ENCODE assay signal across 9 mouse cellular contexts in the genomic region with DNA sequence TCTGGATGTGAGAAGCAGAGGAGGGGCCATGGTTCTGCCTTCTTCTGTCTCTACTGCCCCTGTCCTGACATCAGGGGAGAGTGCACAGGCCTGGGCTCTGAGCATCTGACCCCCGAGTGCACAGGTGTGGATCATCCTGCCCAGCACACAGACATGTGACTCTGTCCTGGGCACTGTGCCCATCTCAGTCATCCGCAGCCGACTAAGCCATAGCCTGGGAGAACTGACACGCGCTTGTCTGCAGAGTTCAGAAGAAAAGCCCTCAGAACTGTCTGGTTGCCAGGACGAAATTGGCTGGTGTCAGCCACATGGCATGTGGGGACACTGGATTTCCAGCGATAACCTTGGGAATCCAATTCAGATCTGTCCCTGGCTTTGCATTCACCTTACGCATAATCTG.
A peak's percentile ranks its signal among the peaks of the same experiment; 100 is the strongest.
DNase-seq lines count a peak whose midpoint lies in the region; ATAC-seq and TF ChIP-seq lines count a peak whose summit lies in the region.
"Had no signal": no experiment of that assay in that cellular context is flagged by ENCODE, and none has a peak within 500 bp of the region (broad histone marks: within the 10 kb centered on the region; RNA-seq: fewer than 3 reads in every experiment).

No protein-coding gene starts in this region.

- H3K4me3 ChIP-seq in forebrain, embryonic 15.5 days = no peak overlapping the region
- no peak overlapping the region for H3K4me3 ChIP-seq in forebrain, embryonic 11.5 days (ENCODE audit: low read depth, low read length)
- no peak overlapping the region for H3K4me3 ChIP-seq in forebrain, postnatal 0 days (ENCODE audit: low read depth, low read length)
- H3K4me3 ChIP-seq in hindbrain, embryonic 12.5 days = no peak overlapping the region
- H3K4me3 ChIP-seq: myocyte had no signal

- no peaks in the 10 kb centered on the region for H3K27me3 ChIP-seq in forebrain, embryonic 15.5 days
- H3K27me3 ChIP-seq in forebrain, embryonic 11.5 days (ENCODE audit: control insufficient read depth, insufficient read depth, low read length) = no peaks in the 10 kb centered on the region
- H3K27me3 ChIP-seq in forebrain, postnatal 0 days (ENCODE audit: insufficient read depth, low read length) = no peaks in the 10 kb centered on the region
- H3K27me3 ChIP-seq in hindbrain, embryonic 12.5 days = no peaks in the 10 kb centered on the region

- TF ChIP-seq CTCF in forebrain, postnatal 0 days (IDR thresholded peaks at IDR 0.05; ENCODE audit: low read depth) = no peak

- H3K27ac ChIP-seq in forebrain, embryonic 15.5 days (replicated peaks) = no peak overlapping the region; the same call in 1 of the 2 replicates
- H3K27ac ChIP-seq in forebrain, embryonic 11.5 days (ENCODE audit: low read depth, low read length) = no peak overlapping the region
- H3K27ac ChIP-seq in forebrain, postnatal 0 days (ENCODE audit: low read depth, low read length) = 0 out of 2 replicates have a peak overlapping the region, but pooled peaks have one; percentile 4
- peak overlapping the region; percentile 19; the same call in 1 of the 2 replicates for H3K27ac ChIP-seq in hindbrain, embryonic 12.5 days

- ATAC-seq in forebrain, embryonic 15.5 days (replicated peaks) = peak; percentile 26; the same call in 1 of the 2 replicates
- ATAC-seq in forebrain, embryonic 11.5 days (replicated peaks; ENCODE audit: low FRiP score) = no peak
- no peak for ATAC-seq in forebrain, postnatal 0 days
- peak; percentile 47; the same call in 1 of the 2 replicates for ATAC-seq in hindbrain, embryonic 12.5 days (ENCODE audit: low FRiP score)
- ATAC-seq in megakaryocyte-erythroid progenitor cell, adult 5-6 weeks (replicated peaks; ENCODE audit: low FRiP score, low TSS enrichment, poor library complexity, severe bottlenecking) = no peak

- WGBS in forebrain, embryonic 15.5 days = 44% methylated on average over 8 of the region's 8 CpGs
- WGBS in forebrain, embryonic 11.5 days = 78% methylated on average over 8 of the region's 8 CpGs
- WGBS in forebrain, postnatal 0 days = 41% methylated on average over 8 of the region's 8 CpGs
- WGBS in hindbrain, embryonic 12.5 days = 79% methylated on average over 8 of the region's 8 CpGs

- no peak for DNase-seq in forebrain, embryonic 11.5 days (ENCODE audit: low spot score)
- peak; percentile 25 for DNase-seq in adipocyte (ENCODE audit: low spot score)
- no peak for DNase-seq in forebrain, postnatal 0 days
- peak; percentile 36 for DNase-seq in lung, postnatal 14 days
- DNase-seq in thymus, postnatal 10 days (ENCODE audit: low spot score in 2 of 2) = no peak

- peaks cover 23% of the 10 kb centered on the region for H3K4me1 ChIP-seq in forebrain, embryonic 15.5 days
- H3K4me1 ChIP-seq in forebrain, embryonic 11.5 days (replicated peaks; ENCODE audit: control insufficient read depth, insufficient read depth, low read length) = no peaks in the 10 kb centered on the region; the same call in 1 of the 2 replicates
- peaks cover 8% of the 10 kb centered on the region for H3K4me1 ChIP-seq in forebrain, postnatal 0 days (ENCODE audit: insufficient read depth)
- H3K4me1 ChIP-seq in hindbrain, embryonic 12.5 days = peaks cover 24% of the 10 kb centered on the region

- no peaks in the 10 kb centered on the region for H3K9me3 ChIP-seq in forebrain, embryonic 15.5 days
- H3K9me3 ChIP-seq in forebrain, embryonic 11.5 days (ENCODE audit: control insufficient read depth, low read length) = no peaks in the 10 kb centered on the region
- H3K9me3 ChIP-seq in forebrain, postnatal 0 days (ENCODE audit: low read length) = no peaks in the 10 kb centered on the region
- H3K9me3 ChIP-seq in hindbrain, embryonic 12.5 days (replicated peaks) = no peaks in the 10 kb centered on the region

- no peak overlapping the region for H3K9ac ChIP-seq in forebrain, embryonic 15.5 days (replicated peaks)
- H3K9ac ChIP-seq in forebrain, embryonic 11.5 days (ENCODE audit: low read length) = no peak overlapping the region
- no peak overlapping the region for H3K9ac ChIP-seq in forebrain, postnatal 0 days
- no peak overlapping the region for H3K9ac ChIP-seq in hindbrain, embryonic 12.5 days

- no peaks in the 10 kb centered on the region for H3K36me3 ChIP-seq in forebrain, embryonic 15.5 days
- no peaks in the 10 kb centered on the region for H3K36me3 ChIP-seq in forebrain, embryonic 11.5 days (ENCODE audit: control insufficient read depth, insufficient read depth, low read length)
- H3K36me3 ChIP-seq in forebrain, postnatal 0 days (ENCODE audit: insufficient read depth) = no peaks in the 10 kb centered on the region
- no peaks in the 10 kb centered on the region for H3K36me3 ChIP-seq in hindbrain, embryonic 12.5 days

- no peak overlapping the region for H3K4me2 ChIP-seq in forebrain, embryonic 15.5 days (replicated peaks)
- no peak overlapping the region for H3K4me2 ChIP-seq in forebrain, embryonic 11.5 days (ENCODE audit: low read depth, low read length, severe bottlenecking)
- no peak overlapping the region for H3K4me2 ChIP-seq in forebrain, postnatal 0 days (ENCODE audit: low read depth)
- H3K4me2 ChIP-seq in hindbrain, embryonic 12.5 days (replicated peaks) = no peak overlapping the region

Comparison
In these comparisons a context has a peak if more than half of its experiments do, and no peak if none do; other contexts are left out.
1. ATAC-seq: peak in forebrain, embryonic 15.5 days (single experiment) and hindbrain, embryonic 12.5 days (single experiment); none in forebrain, embryonic 11.5 days (single experiment), forebrain, postnatal 0 days (single experiment) and megakaryocyte-erythroid progenitor cell, adult 5-6 weeks (single experiment).
2. H3K27ac ChIP-seq: peak in forebrain, postnatal 0 days (single experiment) and hindbrain, embryonic 12.5 days (single experiment); none in forebrain, embryonic 15.5 days (single experiment) and forebrain, embryonic 11.5 days (single experiment).
3. DNase-seq: peak in adipocyte (single experiment) and lung, postnatal 14 days (single experiment); none in forebrain, embryonic 11.5 days (single experiment), forebrain, postnatal 0 days (single experiment) and thymus, postnatal 10 days (0 of 2).